Mouse (Mus musculus): ENCODE data around the gene Mapk1ip1l.

Mapk1ip1l gene

GRCm38 (mm10) chr14:47297785-47298407 lies at the start of gene Mapk1ip1l:
Gene Mapk1ip1l (plus strand): TSS chr14:47298266.
- peak; percentile 92 for DNase-seq (ENCODE audit: low read depth)

DNA sequence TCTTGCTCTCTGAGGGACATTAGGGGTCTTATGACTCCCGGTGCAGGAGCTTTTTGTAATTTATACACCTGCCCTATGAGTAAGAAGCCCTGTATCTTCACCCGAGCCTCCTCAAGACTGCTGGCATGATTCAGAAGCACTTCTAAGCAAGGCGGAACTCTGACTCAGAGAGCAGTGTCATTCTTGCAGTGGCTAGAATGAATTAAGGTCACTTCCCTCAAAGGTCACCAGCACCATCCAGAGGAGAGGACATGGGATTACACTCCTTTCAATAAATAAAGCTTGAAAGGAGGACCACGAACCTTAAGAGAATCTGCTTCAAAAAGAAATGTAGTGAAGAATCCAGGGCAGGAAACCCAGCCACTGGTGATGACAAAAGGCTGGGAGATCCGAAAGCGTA lies 48.2 kb upstream of the Mapk1ip1l start:
- DNase-seq (ENCODE audit: low read depth) = no peak

DNA sequence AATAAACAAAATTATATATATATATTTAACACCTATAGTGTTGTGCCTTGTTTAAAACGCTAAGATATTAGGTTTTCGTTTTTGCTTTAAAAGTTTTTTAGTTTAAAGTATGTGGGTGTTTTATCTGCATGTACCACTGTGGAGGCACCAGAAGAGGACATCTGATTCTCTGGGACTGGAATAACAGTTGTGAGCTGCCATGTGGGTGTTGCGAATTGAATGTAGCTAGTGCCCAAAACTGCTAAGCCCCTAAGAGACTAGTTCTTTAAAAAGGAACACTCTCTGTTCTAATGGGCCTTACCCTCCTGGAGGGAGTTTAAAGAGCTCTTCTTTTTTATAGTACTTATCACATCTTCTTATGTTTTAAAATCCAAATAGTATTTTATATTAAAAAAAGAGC lies 33.2 kb upstream of the Mapk1ip1l start:
- no peak for DNase-seq (ENCODE audit: low read depth)

GRCm38 (mm10) chr14:47265829-47266228 lies 32.2 kb upstream of the Mapk1ip1l start:
- DNase-seq (ENCODE audit: low read depth) = no peak

DNA sequence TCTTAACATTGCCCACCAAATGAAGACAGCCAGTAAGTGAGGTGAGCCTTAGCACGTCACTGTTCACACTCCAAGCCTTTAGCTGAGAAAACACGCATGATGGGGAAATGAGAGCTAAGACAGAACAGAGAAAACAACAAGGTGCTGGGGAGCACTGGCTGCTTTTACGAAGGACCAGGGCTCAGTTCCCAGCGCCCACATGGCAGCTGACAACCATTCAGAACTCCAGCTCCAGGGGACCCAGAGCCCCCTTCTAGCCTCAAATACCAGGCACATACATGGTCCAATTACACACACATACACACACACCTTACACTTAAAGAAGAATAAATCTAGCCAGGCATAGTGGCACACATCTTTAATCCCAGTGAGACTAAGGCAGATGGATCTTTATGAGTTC lies 29.0 kb upstream of the Mapk1ip1l start:
- no peak for DNase-seq (ENCODE audit: low read depth)

- DNase-seq (ENCODE audit: low read depth) = no peak
These were observed 28.4 kb upstream of the Mapk1ip1l start for GRCm38 (mm10) chr14:47269706-47270105.

DNA sequence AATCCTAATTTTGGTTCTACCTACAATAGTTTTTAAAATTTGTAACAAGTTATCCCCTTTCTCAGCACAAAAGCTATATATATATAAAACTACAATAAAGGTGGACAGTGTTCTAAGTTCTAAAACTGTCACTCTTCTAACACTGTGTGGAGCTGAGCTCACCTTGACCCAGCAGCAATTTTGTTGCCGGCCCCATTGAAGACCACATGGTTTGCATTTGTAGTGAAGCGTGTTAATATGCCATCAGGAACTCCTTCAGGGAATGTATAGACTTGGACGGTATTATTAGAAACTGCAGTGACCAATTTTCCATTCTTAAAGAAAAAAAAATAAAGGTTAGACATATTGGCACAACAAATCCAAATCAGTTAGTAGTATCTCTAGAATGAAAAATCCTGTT lies 24.3 kb upstream of the Mapk1ip1l start:
- no peak for DNase-seq (ENCODE audit: low read depth)

- peak; percentile 25 for DNase-seq (ENCODE audit: low read depth)
These were observed 22.6 kb upstream of the Mapk1ip1l start for GRCm38 (mm10) chr14:47275417-47275816.

GRCm38 (mm10) chr14:47276036-47276603 lies 21.9 kb upstream of the Mapk1ip1l start:
- DNase-seq (ENCODE audit: low read depth) = peak; percentile 53

DNA sequence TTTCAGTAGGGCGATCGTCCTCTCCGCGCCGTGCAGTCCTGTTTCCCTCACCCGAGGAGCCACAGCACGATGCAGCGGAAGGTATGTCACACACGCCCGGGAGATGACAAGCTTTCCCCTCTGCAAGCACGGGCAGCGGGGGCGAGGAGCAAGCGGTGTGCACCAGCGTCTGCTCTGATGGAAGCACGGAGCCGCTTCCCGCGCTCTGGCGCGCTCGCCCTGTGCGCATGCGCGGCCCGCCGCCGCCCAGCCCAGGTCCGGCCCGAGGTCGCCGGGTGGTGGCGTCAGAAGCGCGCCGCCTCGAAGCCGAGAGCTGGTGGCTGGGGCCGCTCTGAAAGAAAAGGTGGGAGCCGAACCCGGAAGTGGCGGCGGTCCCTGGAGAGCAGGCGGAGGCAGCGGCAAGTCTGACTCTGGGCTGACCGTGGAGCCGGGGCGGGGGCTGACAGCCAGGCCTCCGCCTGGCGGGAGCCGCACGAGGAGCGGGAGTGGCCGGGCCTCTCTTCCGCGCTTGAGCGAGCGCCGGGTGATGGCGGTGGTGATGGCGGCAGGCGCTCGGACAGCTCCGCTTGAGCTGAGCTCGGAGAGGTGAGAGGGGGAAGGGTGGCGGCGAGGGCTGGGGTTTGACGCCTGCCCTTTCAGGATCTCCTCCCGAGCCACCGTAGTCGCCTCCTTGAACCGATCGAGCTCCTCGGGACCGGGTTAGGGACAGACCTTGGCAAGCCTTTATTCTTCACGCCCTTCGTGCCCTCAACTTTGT lies 21.3 kb upstream of the Mapk1ip1l start, which contains the start of the genes Wdhd1 and Socs4:
Wdhd1 (minus strand) TSS at position 221 of the 757 bp plus-strand sequence.
Socs4 (plus strand) TSS at position 295 of the 757 bp plus-strand sequence.
- peak; percentile 95 for DNase-seq (ENCODE audit: low read depth)

DNA sequence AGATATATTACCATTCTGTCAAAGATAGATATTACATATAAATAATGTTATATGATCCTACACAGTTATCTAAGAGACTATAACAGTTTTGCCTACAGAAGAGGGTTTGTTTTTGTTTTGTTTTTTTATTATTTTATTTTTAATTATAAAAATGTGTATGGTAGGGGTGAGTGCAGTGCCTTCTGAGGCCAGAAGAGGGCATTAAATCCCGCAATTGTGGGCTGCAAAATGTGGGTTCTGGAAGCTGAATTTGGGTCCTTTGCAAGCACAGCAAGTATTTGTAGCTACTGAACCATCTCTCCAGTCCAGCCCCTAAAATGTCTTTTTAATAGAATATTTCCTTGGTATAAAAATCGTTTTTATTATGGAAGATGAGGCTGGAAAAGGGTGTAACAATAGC lies 19.0 kb upstream of the Mapk1ip1l start:
- peak; percentile 32 for DNase-seq (ENCODE audit: low read depth)

- no peak for DNase-seq (ENCODE audit: low read depth)
These were observed 16.5 kb upstream of the Mapk1ip1l start for GRCm38 (mm10) chr14:47281535-47281934.

- DNase-seq (ENCODE audit: low read depth) = no peak
These were observed 14.5 kb upstream of the Mapk1ip1l start for GRCm38 (mm10) chr14:47283568-47283967.

DNA sequence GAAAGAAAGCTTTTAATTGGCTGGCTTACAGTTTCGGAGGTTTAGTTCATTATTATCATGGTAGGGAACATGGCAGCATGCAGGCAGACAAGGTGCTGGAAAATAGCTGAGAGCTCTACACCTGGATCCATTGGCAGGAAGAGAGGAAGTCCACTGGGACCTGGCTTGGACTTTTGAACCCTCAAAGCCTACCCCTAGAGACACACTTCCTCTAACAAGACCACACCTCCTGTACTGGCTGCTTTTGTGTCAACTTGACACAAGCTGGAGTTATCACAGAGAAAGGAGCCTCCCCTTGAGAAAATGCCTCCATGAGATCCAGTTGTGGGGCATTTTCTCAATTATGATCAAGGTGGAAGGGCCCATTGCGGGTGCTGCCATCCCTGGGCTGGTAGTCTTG lies 12.8 kb upstream of the Mapk1ip1l start:
- DNase-seq (ENCODE audit: low read depth) = no peak

DNA sequence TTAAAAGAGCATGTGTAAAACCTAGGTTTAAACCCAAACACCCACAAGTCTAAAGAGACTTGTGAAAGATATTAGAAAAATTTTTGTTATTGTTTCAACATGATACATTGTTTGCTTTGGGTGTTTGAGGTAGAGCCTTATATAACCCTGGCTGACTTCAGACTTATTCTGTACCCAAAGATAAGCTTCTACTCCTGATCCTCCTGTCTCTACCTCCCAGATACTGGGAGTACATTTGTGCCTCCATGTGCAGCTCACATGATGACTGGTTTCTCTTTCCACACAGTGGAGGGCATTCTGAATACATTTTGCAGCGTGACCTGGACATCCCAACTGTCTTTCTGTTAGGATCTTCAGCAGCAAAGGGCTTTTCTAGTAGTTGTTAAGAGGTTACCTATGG lies 11.9 kb upstream of the Mapk1ip1l start:
- DNase-seq (ENCODE audit: low read depth) = no peak

DNA sequence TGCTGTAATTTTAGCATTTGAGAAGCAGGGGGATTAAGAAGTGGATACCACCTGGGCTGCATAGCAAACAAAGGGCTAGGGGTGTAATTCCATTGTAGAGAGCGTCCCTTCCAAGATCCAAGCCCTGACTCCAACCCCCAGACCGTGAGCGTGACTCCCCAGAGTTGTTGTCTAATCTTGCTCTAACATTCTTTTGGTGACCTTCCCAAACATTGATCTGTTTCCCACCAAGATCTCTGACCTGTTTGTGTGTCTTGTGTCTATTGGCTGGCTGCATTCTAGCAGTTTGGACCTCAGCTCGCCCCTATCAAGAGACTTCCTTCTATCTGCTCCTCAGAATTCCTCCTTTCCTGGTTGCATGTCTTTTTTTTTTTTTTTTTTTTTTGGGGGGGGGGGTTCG lies 11.0 kb upstream of the Mapk1ip1l start:
- DNase-seq (ENCODE audit: low read depth) = no peak

GRCm38 (mm10) chr14:47291772-47292171 lies 6.3 kb upstream of the Mapk1ip1l start:
- DNase-seq (ENCODE audit: low read depth) = no peak

DNA sequence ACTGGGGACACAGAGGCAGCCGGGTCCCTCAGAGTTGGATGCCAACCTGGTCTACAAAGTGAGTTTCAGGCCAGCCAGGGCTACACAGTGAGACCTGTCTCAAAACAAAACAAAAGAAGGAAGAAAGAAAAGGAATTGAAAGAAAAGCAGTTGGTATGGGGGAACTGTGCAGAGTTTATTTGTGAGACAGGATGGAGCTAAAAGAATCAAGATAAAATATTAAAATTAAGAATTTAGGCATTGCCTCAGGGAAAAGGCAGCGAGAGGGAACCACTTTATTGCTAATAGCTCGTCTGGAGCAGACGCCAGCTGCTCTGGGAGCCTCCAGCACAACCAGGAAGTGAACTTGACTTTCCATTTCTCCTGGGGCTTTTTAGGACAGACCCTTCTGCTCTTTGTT lies 3.9 kb upstream of the Mapk1ip1l start:
- no peak for DNase-seq (ENCODE audit: low read depth)

- no peak for DNase-seq (ENCODE audit: low read depth)
These were observed 1.8 kb upstream of the Mapk1ip1l start for GRCm38 (mm10) chr14:47296232-47296631.

DNA sequence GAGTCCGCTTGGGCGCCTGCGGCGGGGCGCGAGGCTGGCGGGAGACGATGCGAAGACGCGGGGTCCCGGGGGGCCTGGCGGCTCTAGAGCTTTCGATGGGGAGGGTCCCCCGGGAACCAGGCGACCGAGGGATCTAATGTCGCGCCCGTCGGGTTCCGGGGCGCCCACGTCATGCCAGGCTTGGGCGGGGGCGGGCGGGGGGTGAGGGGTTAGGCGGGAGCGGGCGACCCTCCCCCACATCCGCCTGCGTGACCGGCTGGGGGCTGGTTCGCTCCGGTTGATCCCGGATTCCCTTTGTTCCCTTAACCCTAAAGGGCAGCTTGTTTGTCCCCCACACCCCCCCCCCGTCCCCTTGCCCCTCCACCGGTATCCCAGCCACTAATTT lies 334 bp downstream of the Mapk1ip1l start:
- DNase-seq (ENCODE audit: low read depth) = no peak

- DNase-seq (ENCODE audit: low read depth) = peak; percentile 77
These were observed 774 bp downstream of the Mapk1ip1l start for GRCm38 (mm10) chr14:47298819-47299261.

GRCm38 (mm10) chr14:47302885-47303680 lies 5.0 kb downstream of the Mapk1ip1l start:
- DNase-seq (ENCODE audit: low read depth) = no peak

Measured in induced T-regulatory cell, adult 2 months (primary cell).